Mouse (Mus musculus) B cell, adult 2 months (primary cell): ENCODE data around the gene Efcab2.

Experiments used
- DNase-seq, 2 experiments: peaks; one replicate each; pipeline ENCODE4 v3.0.0; 2022

The Efcab2 gene

DNA sequence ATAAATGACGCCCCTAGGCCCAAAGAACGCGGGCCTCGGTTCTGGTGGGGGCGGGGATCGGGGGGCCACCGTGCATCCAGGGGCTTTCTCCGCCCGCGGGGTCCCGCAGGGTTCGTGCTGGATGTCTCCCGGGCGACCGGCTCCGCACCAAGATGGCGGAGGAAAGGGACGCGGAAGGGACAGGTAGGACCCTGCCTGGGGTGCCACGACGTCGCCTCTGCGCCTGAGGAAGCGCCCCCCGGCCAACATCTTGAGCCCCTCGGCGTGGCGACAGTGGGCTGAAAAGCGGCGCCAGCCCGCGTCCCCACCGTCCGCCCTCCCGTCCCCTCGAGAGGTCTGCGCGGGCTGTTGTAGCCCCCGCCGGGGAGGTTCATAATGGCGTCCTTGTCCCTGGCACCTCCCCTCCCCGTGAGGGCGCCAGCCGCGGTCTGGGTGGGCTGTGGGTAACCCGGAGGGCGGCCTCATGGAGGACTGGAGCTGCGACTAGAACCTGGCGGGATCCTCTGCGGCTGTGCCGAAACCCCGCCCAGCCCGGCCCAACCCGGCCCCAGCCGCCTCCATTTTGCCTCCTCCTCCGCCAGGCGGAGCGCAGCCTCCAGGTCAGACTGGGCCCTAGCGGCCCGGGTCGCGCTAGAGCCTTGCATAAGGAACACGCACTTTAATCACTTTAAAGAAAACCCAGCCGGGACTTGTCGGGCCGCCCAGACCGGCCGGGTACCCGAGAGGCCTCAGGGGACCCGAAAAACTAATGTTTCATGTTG lies at the start of gene Efcab2:
Gene Efcab2, plus strand, starts transcription at position 135 of the 761 bp plus-strand sequence.
- peak; percentile 91 to 92 for DNase-seq

- DNase-seq: no peak
Measured at GRCm38 (mm10) chr1:178357776-178358710, 47.8 kb upstream of the Efcab2 start.

DNA sequence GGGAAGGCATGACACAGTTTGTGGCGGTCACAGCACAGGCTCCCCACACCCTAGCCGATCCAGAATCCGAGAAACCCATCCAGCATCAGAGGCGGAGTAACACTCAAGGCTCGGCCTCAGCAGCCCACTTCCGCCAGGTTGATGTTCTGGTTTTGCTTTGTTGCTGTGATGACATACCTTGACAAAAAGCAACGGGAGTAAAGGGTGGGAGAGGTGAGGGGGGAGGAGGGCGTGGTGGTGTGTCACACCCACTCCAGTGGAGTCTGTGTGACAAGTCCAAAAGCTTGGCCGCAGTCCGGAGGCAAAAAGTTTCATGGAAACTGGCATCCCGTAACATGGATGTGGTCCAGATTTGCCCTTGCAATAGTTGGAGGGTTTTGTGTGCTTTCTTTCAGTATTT lies 45.6 kb upstream of the Efcab2 start:
- no peak for DNase-seq

DNA sequence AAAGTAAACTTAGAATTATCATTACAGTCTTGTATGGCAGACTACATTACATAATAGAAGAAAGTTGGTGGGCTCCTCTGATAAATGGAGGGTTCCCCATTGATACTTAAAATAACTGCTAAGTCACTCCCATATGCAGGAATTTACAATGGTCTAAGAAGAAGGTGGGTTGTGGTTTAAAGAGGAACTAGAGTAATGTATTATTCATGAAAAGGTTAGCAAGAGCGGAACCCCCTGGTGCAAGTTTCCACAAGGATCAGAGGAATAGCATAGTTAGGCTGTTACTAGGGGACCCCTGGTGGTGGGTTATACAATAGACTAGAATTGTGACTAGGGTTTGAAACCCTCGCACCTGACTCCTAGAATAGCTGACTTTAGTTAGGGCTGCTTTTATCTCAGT lies 45.2 kb upstream of the Efcab2 start:
- peak; percentile 29 to 42 for DNase-seq

GRCm38 (mm10) chr1:178365171-178365570 lies 40.7 kb upstream of the Efcab2 start:
- DNase-seq: no peak

GRCm38 (mm10) chr1:178368121-178368520 lies 37.8 kb upstream of the Efcab2 start:
- no peak for DNase-seq

GRCm38 (mm10) chr1:178368548-178369271 lies 37.2 kb upstream of the Efcab2 start:
- DNase-seq: peak; percentile 92 to 93

- DNase-seq: peak in 1 of 2 experiments; percentile 68
Measured at GRCm38 (mm10) chr1:178369272-178369651, 36.6 kb upstream of the Efcab2 start.

- DNase-seq: no peak
Measured at GRCm38 (mm10) chr1:178372681-178373080, 33.2 kb upstream of the Efcab2 start.

DNA sequence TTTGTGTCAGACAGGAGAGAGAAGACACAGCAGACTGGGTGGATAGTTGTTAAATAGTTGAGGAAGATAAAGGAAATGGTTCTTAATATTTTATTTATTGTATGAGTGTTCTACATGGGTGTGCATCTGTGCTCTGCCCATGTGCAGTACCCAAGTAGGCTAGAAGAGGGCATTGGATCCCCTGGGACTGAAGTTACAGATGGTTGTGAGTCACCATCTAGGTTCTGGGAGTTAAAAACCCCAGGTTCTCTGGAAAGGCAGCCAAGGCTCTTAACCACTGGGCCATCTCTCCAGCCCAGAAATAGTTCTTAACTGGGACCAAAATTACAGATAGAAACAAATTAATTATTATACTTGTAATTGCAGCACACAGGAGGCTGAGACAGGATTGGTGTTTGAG lies 30.5 kb upstream of the Efcab2 start:
- DNase-seq: peak in 1 of 2 experiments; percentile 21

DNA sequence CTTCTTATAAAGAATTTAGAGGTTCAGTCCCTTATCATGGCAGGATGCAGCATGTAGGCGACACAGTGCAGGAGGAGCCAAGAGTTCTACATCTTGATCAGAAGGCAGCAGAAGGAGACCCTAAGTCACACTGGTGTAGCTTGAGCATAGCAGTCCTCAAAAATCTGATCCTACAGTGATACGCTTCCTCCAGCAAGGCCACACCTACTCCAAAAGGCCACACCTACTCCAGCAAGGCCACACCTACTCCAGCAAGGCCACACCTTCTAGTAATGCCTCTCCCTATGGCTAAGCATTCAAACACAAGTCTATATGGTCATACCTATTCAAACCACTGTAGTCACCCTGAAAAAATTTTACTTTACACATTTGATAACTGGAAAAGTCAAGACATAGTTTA lies 29.8 kb upstream of the Efcab2 start:
- peak; percentile 20 to 33 for DNase-seq

- DNase-seq: no peak
Measured at GRCm38 (mm10) chr1:178376907-178377306, 29.0 kb upstream of the Efcab2 start.

GRCm38 (mm10) chr1:178378115-178378514 lies 27.8 kb upstream of the Efcab2 start:
- no peak for DNase-seq

GRCm38 (mm10) chr1:178379224-178379623 lies 26.7 kb upstream of the Efcab2 start:
- no peak for DNase-seq

- DNase-seq: no peak
Measured at GRCm38 (mm10) chr1:178382165-178382564, 23.7 kb upstream of the Efcab2 start.

DNA sequence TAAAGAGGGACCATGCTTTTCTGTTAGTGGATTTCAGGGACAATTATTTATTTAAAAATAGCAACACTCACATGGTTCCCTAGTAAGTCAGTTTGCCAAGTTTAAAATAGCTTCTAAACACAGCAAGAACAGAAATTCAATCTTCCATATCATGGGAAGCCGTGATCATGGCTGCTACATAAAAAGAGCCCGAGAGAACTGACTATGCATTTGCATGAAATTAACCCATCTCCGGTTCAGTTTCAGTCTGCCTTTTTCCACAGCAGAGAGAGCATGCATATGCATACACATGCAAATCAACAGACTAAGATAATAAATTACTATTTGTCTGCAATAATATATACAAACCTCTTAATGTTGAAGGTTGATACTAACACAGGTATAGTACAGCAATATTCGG lies 17.1 kb upstream of the Efcab2 start:
- no peak for DNase-seq

GRCm38 (mm10) chr1:178389401-178389800 lies 16.5 kb upstream of the Efcab2 start:
- DNase-seq: no peak

DNA sequence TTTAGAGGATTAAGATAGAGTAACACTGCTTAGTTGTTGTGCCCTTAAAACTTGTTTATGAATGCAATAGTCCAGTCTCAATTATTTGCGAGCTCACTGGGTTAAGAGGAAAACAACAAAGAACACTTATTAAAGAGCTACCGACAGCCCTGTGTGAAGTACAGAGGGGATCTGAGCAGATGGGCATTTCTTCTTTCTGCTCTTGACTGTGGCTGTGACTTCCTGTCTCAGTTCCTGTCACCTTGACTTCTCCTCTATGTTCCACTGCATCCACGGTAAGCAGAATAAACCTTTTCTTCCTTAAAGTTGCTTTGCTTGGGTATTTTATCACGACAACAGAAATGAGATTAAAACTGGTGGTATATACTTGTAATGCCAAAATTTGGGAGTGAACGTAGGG lies 12.9 kb upstream of the Efcab2 start:
- DNase-seq: peak; percentile 40 to 43

GRCm38 (mm10) chr1:178395091-178395490 lies 10.8 kb upstream of the Efcab2 start:
- no peak for DNase-seq

- DNase-seq: no peak
Measured at GRCm38 (mm10) chr1:178396383-178396782, 9.5 kb upstream of the Efcab2 start.

GRCm38 (mm10) chr1:178399879-178400278 lies 6.0 kb upstream of the Efcab2 start:
- no peak for DNase-seq

GRCm38 (mm10) chr1:178400652-178401051 lies 5.2 kb upstream of the Efcab2 start:
- no peak for DNase-seq

DNA sequence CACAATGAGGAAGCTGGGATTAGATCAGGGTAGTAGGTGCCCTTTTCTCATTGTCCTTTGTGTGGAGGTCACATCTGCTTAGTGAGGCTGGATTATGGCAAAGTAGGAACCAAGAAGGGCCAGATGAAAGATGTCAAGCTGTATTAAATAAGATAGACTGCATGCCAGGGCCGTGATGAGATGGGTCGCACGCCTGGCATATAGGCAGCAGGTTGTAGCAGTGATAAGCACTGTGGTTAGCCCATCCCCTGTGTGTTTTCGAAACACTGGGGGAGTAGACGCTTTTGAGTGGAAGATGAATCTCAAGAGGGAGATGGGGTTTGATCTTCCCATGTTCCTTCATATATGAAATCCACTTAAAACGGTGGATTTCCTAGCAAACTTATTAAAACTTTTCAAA lies 3.9 kb upstream of the Efcab2 start:
- DNase-seq: no peak
